Mouse (Mus musculus): ENCODE measurements around the gene Esrra. TPM values are rescaled to one million over a fixed set of nuclear protein-coding genes. Genes with fewer than 3 reads are reported as not detected.
A peak's percentile ranks its signal among the peaks of the same experiment; 100 is the strongest.
"Not testable (repeated sequence)": the region's sequence is repeated elsewhere in the genome, so short reads cannot be mapped to it uniquely, and the experiment has no call there.

Gene Esrra
- polyA plus RNA-seq, 1 experiment from 2014 or later: 9.5 TPM

- no peaks in the 10 kb centered on the region for H3K27me3 ChIP-seq
- H3K36me3 ChIP-seq: peaks cover 31% of the 10 kb centered on the region
- H3K27ac ChIP-seq: no peak overlapping the region
- H3K4me3 ChIP-seq: no peak overlapping the region
- H3K9me3 ChIP-seq: no peaks in the 10 kb centered on the region
- peaks cover 12% of the 10 kb centered on the region for H3K4me1 ChIP-seq
- H3K4me2 ChIP-seq (replicated peaks): no peak overlapping the region
- ATAC-seq (ENCODE audit: insufficient number of reproducible peaks, insufficient read depth, low FRiP score, low TSS enrichment): no peak
- H3K9ac ChIP-seq: no peak overlapping the region
- WGBS: 85% methylated on average over 4 of the region's 4 CpGs
Measured at GRCm38 (mm10) chr19:6915276-6915675, 6.3 kb downstream of the Esrra start.

- ATAC-seq (ENCODE audit: insufficient number of reproducible peaks, insufficient read depth, low FRiP score, low TSS enrichment): no peak
- H3K4me1 ChIP-seq: peaks cover 8% of the 10 kb centered on the region
- H3K27me3 ChIP-seq: no peaks in the 10 kb centered on the region
- no peak overlapping the region for H3K9ac ChIP-seq
- no peak overlapping the region for H3K4me2 ChIP-seq (replicated peaks)
- H3K4me3 ChIP-seq: no peak overlapping the region
- WGBS: 95% methylated on average over 9 of the region's 9 CpGs
- H3K27ac ChIP-seq: no peak overlapping the region
- peaks cover 31% of the 10 kb centered on the region for H3K36me3 ChIP-seq
- H3K9me3 ChIP-seq: no peaks in the 10 kb centered on the region
Measured at GRCm38 (mm10) chr19:6914540-6914939, 7.1 kb downstream of the Esrra start.

- peaks cover 31% of the 10 kb centered on the region for H3K36me3 ChIP-seq
- peaks cover 9% of the 10 kb centered on the region for H3K4me1 ChIP-seq
- H3K4me2 ChIP-seq (replicated peaks): no peak overlapping the region
- 85% methylated on average over 11 of the region's 11 CpGs for WGBS
- no peaks in the 10 kb centered on the region for H3K27me3 ChIP-seq
- H3K9ac ChIP-seq: no peak overlapping the region
- H3K9me3 ChIP-seq: no peaks in the 10 kb centered on the region
- H3K4me3 ChIP-seq: no peak overlapping the region
- no peak overlapping the region for H3K27ac ChIP-seq
- no peak for ATAC-seq (ENCODE audit: insufficient number of reproducible peaks, insufficient read depth, low FRiP score, low TSS enrichment)
Measured at GRCm38 (mm10) chr19:6913991-6914390, 7.6 kb downstream of the Esrra start.

GRCm38 (mm10) chr19:6913036-6913435, 8.6 kb downstream of the Esrra start:
- WGBS: 88% methylated on average over 6 of the region's 6 CpGs
- Histone ChIP-seq H3K27ac (no peak overlapping the region), H3K36me3 (peaks cover 31% of the 10 kb centered on the region), H3K4me2 (replicated peaks) (no peak overlapping the region), H3K9ac (no peak overlapping the region), H3K4me1 (peaks cover 18% of the 10 kb centered on the region), H3K27me3 (no peaks in the 10 kb centered on the region), H3K9me3 (no peaks in the 10 kb centered on the region), H3K4me3 (no peak overlapping the region)
- ATAC-seq (ENCODE audit: insufficient number of reproducible peaks, insufficient read depth, low FRiP score, low TSS enrichment): no peak

- 92% methylated on average over 15 of the region's 15 CpGs for WGBS
- Histone ChIP-seq H3K36me3 (peaks cover 31% of the 10 kb centered on the region), H3K9me3 (no peaks in the 10 kb centered on the region), H3K27me3 (no peaks in the 10 kb centered on the region), H3K4me2 (replicated peaks) (no peak overlapping the region), H3K4me3 (no peak overlapping the region), H3K9ac (no peak overlapping the region), H3K27ac (no peak overlapping the region), H3K4me1 (peaks cover 25% of the 10 kb centered on the region)
- ATAC-seq (ENCODE audit: insufficient number of reproducible peaks, insufficient read depth, low FRiP score, low TSS enrichment): no peak
Measured at GRCm38 (mm10) chr19:6912205-6912970, 9.2 kb downstream of the Esrra start.

GRCm38 (mm10) chr19:6911101-6912074, 10.2 kb downstream of the Esrra start:
- Histone ChIP-seq H3K27ac (no peak overlapping the region), H3K4me2 (replicated peaks) (peak overlapping the region; percentile 78)
- WGBS: 86% methylated on average over 19 of the region's 19 CpGs

GRCm38 (mm10) chr19:6910306-6910705, 11.3 kb downstream of the Esrra start:
- Histone ChIP-seq H3K4me3 (peak overlapping the region; percentile 61), H3K4me1 (peaks cover 26% of the 10 kb centered on the region), H3K36me3 (peaks cover 47% of the 10 kb centered on the region), H3K4me2 (replicated peaks) (peak overlapping the region; percentile 78), H3K9ac (peak overlapping the region; percentile 65), H3K27ac (peak overlapping the region; percentile 97)
- H3K9me3 ChIP-seq, H3K27me3 ChIP-seq: not testable (repeated sequence)
- 0 out of 2 replicates have a peak, but pooled peaks have one; percentile 0 for ATAC-seq (ENCODE audit: insufficient number of reproducible peaks, insufficient read depth, low FRiP score, low TSS enrichment)
- under 1% methylated on average over 29 of the region's 30 CpGs for WGBS

More at GRCm38 (mm10) chr19:6911101-6912074, 10.2 kb downstream of the Esrra start:
- Histone ChIP-seq H3K36me3 (peaks cover 38% of the 10 kb centered on the region), H3K9me3 (no peaks in the 10 kb centered on the region), H3K27me3 (no peaks in the 10 kb centered on the region), H3K9ac (0 out of 2 replicates have a peak overlapping the region, but pooled peaks have one; percentile 1), H3K4me3 (peak overlapping the region; percentile 61), H3K4me1 (peaks cover 26% of the 10 kb centered on the region)
- no peak for ATAC-seq (ENCODE audit: insufficient number of reproducible peaks, insufficient read depth, low FRiP score, low TSS enrichment)

- Histone ChIP-seq H3K9me3 (no peaks in the 10 kb centered on the region), H3K9ac (peak within 1 kb of the TSS; percentile 65), H3K4me2 (replicated peaks) (peak within 1 kb of the TSS; percentile 78), H3K27me3 (no peaks in the 10 kb centered on the region), H3K36me3 (peaks cover 52% of the 10 kb centered on the region), H3K27ac (peak within 1 kb of the TSS; percentile 97), H3K4me3 (peak within 1 kb of the TSS; percentile 61), H3K4me1 (peaks cover 26% of the 10 kb centered on the region)
- ATAC-seq (ENCODE audit: insufficient number of reproducible peaks, insufficient read depth, low FRiP score, low TSS enrichment): peak; percentile 92
- WGBS: under 1% methylated on average over 65 of the region's 65 CpGs
Measured at GRCm38 (mm10) chr19:6909507-6910289, 11.9 kb downstream of the Esrra start, which contains the start of the genes Trmt112 and Prdx5. Gene Trmt112 (plus strand): TSS chr19:6909698. Gene Prdx5 (minus strand): TSS chr19:6910106.

- peak overlapping the region; percentile 97 for H3K27ac ChIP-seq
- H3K4me2 ChIP-seq (replicated peaks): peak overlapping the region; percentile 78
- no peak for ATAC-seq (ENCODE audit: insufficient number of reproducible peaks, insufficient read depth, low FRiP score, low TSS enrichment)
- no peaks in the 10 kb centered on the region for H3K27me3 ChIP-seq
- H3K36me3 ChIP-seq: peaks cover 52% of the 10 kb centered on the region
- WGBS: 8% methylated on average over 11 of the region's 11 CpGs
- H3K9ac ChIP-seq: peak overlapping the region; percentile 65
- peak overlapping the region; percentile 61 for H3K4me3 ChIP-seq
- H3K4me1 ChIP-seq: peaks cover 26% of the 10 kb centered on the region
- no peaks in the 10 kb centered on the region for H3K9me3 ChIP-seq
Measured at GRCm38 (mm10) chr19:6909021-6909420, 12.6 kb downstream of the Esrra start.

- ATAC-seq (ENCODE audit: insufficient number of reproducible peaks, insufficient read depth, low FRiP score, low TSS enrichment): no peak
- peak overlapping the region; percentile 36; the same call in 1 of the 2 replicates for H3K9ac ChIP-seq
- peaks cover 26% of the 10 kb centered on the region for H3K4me1 ChIP-seq
- H3K9me3 ChIP-seq: no peaks in the 10 kb centered on the region
- peaks cover 42% of the 10 kb centered on the region for H3K36me3 ChIP-seq
- H3K27me3 ChIP-seq: no peaks in the 10 kb centered on the region
- H3K27ac ChIP-seq: no peak overlapping the region
- peak overlapping the region; percentile 61 for H3K4me3 ChIP-seq
- peak overlapping the region; percentile 78 for H3K4me2 ChIP-seq (replicated peaks)
- 88% methylated on average over 7 of the region's 7 CpGs for WGBS
Measured at GRCm38 (mm10) chr19:6907811-6908540, 13.6 kb downstream of the Esrra start.
